Mouse (Mus musculus) embryonic facial prominence, embryonic 14.5 days (tissue): ENCODE results near the gene Ttc39b. TPM values are rescaled to one million over a fixed set of nuclear protein-coding genes. Genes with fewer than 3 reads are reported as not detected.

Source experiments
- ATAC-seq: fragments of 200-750 bp; cut with Nextera tagmentation; 2 replicates; pipeline ENCODE4 v1.8.0; 2017; ENCODE audit warnings: low read depth, moderate number of reproducible peaks, moderate TSS enrichment
- DNase-seq: peaks from one replicate; pipeline ENCODE4 v3.0.0-alpha.2; 2015; ENCODE audit warnings: low spot score
- H3K27ac ChIP-seq: fragments of 300-500 bp; sonication (generic); replicated peaks from 2 replicates; pipeline ENCODE4 v1.5.1; 2014; ENCODE audit warnings: low read depth, mild to moderate bottlenecking, low read length, moderate library complexity
- H3K27me3 ChIP-seq: fragments of 300-500 bp; sonication (generic); replicated peaks from 2 replicates; pipeline ENCODE4 v1.6.1; 2014; ENCODE audit warnings: low read length; ENCODE audit not compliant: control insufficient read depth, insufficient read depth
- H3K36me3 ChIP-seq: fragments of 300-500 bp; sonication (generic); 2 replicates; pipeline ENCODE4 v1.6.1; 2014; ENCODE audit warnings: low read length, mixed read lengths; ENCODE audit not compliant: control insufficient read depth, insufficient read depth
- H3K4me1 ChIP-seq: fragments of 300-500 bp; sonication (generic); 2 replicates; pipeline ENCODE4 v1.6.1; 2014; ENCODE audit warnings: antibody characterized with exemption, low read length; ENCODE audit not compliant: control insufficient read depth, insufficient read depth
- H3K4me2 ChIP-seq: fragments of 300-500 bp; sonication (generic); 2 replicates; pipeline ENCODE4 v1.6.1; 2014; ENCODE audit warnings: low read depth, mild to moderate bottlenecking, low read length, moderate library complexity, mixed read lengths
- H3K4me3 ChIP-seq: fragments of 300-500 bp; sonication (generic); 2 replicates; pipeline ENCODE4 v1.5.1; 2014; ENCODE audit warnings: low read depth, mild to moderate bottlenecking, low read length
- H3K9ac ChIP-seq: fragments of 300-500 bp; sonication (generic); 2 replicates; pipeline ENCODE4 v1.6.1; 2014; ENCODE audit warnings: low read depth, mild to moderate bottlenecking, low read length, moderate library complexity, mixed read lengths
- H3K9me3 ChIP-seq: fragments of 300-500 bp; sonication (generic); 2 replicates; pipeline ENCODE4 v1.6.1; 2016; ENCODE audit warnings: low read length; ENCODE audit not compliant: control insufficient read depth
- WGBS: fragments of 180-500 bp; shearing (Covaris S2); extraction: QIAGEN DNeasy Blood & Tissue Kit; methylation state at CpG from one replicate; pipeline ENCODE4 v1.1.7; 2014; 5-methylcytosine and 5-hydroxymethylcytosine counted together
- polyA plus RNA-seq: library from polyadenylated mRNA; unstranded; fragments of >200 nt; fragmentation: Nextera tagmentation; extraction: Ambion mirVana; gene quantifications from 2 replicates; pipeline ENCODE4 v1.2.1, GENCODE M21; 2014

Gene Ttc39b
- polyA plus RNA-seq, 1 experiment from 2014 or later = 5.5 TPM

DNA sequence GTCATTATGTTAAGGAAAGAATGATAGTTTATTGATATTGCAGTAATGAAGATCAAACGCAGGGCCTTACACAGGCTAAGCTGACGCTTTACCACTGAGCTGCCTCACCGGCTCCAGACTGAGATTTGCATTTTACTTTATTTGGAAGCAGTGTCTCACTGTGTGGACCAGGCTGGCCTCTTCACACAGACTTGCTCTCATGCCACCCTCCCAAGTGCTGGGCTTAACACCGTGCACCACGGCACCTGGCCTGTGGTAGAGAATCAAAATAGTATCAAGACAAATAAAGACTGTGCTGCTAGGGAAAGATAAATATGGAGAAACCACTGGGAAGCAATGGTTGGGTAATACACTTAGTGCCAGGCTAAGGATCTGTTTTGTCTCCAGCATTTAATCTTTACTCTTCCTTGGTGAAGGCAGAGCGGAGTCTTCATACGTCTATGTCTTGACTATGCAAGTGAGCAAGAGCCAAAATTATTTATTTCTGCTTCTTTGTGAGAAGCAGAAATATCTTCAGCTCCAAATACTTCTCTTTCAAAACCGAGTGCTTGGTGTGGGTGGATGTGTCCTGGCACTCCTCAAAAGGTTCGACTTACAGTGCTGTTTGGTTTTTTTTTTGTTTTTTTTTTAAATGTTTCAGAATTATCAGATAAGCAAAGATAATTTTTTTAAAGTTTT lies 19.2 kb upstream of the Ttc39b start:
- Histone ChIP-seq H3K9me3 (no peaks in the 10 kb centered on the region), H3K4me3 (no peak overlapping the region), H3K27ac (no peak overlapping the region), H3K27me3 (no peaks in the 10 kb centered on the region), H3K4me1 (0 out of 2 replicates have a peak, but pooled peaks cover 4% of the 10 kb centered on the region), H3K9ac (no peak overlapping the region), H3K4me2 (no peak overlapping the region), H3K36me3 (no peaks in the 10 kb centered on the region)
- ATAC-seq (no peak), DNase-seq (no peak)
- 73% methylated on average over 9 of the region's 9 CpGs for WGBS

DNA sequence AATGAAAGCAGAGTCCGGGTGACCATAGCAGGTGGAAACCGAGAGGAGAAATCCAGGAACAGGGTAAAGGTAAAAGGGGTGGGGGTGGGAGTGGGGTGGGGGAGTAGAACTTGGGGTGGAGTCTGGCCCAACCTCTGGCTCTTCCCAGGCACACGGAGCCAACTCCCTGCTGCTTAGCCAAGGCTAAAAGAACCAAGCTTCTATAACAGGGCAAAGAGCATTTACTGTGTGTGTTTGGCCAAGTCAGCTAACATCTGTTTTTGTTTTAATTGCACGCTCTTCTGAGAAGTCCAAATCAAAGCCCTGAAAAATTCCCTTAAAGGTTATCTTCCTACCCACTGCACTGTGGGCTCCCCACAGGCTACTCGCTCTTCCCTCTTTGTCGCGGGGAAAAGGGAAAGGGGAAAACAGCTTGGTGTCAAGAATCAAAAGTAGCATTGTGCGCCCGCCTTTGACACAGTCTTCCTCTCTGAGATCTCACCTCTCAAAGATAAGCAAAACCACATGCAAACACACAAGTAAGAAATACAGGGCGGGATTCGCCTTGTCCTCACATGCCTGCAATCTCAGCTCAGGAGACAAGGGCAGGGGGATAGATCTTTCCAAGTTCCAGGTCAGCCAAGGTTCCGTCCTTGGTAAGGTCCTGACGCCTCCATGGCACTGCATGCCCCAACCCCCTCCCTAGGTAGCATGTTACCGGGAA lies 18.4 kb upstream of the Ttc39b start:
- peak overlapping the region; percentile 25 for H3K4me2 ChIP-seq
- no peak overlapping the region for H3K4me3 ChIP-seq
- H3K9me3 ChIP-seq = no peaks in the 10 kb centered on the region
- no peaks in the 10 kb centered on the region for H3K27me3 ChIP-seq
- H3K27ac ChIP-seq = no peak overlapping the region
- ATAC-seq (peak; percentile 47; the same call in 1 of the 2 replicates), DNase-seq (peak; percentile 47)
- H3K9ac ChIP-seq = no peak overlapping the region
- no peaks in the 10 kb centered on the region for H3K36me3 ChIP-seq
- 0 out of 2 replicates have a peak, but pooled peaks cover 4% of the 10 kb centered on the region for H3K4me1 ChIP-seq
- WGBS = 29% methylated on average over 14 of the region's 14 CpGs

DNA sequence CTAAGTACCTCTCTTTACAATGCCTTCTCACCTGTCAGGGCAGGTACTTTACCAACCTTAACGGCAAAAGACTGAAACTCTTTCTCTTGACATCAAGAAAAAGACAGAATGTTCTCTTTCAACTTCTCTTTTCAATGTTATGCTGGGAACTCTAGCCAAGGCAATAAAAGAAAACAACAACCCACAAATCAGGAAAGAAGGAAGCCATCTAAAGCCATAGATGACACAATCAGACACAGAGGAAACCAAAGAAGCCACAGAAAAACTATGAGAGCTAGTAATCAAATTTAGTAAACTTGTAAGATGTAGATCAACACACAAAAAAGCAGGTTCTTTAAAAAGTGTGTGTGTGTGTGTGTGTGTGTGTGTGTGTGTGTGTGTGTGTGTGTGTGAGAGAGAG lies 15.3 kb upstream of the Ttc39b start:
- H3K27me3 ChIP-seq = no peaks in the 10 kb centered on the region
- no peak overlapping the region for H3K4me2 ChIP-seq
- no peak overlapping the region for H3K27ac ChIP-seq
- no peak overlapping the region for H3K4me3 ChIP-seq
- H3K9ac ChIP-seq = no peak overlapping the region
- WGBS = 79% methylated on average over 1 of the region's 1 CpGs
- no peaks in the 10 kb centered on the region for H3K36me3 ChIP-seq
- DNase-seq (no peak), ATAC-seq (no peak)
- no peaks in the 10 kb centered on the region for H3K9me3 ChIP-seq
- H3K4me1 ChIP-seq = 0 out of 2 replicates have a peak, but pooled peaks cover 4% of the 10 kb centered on the region

DNA sequence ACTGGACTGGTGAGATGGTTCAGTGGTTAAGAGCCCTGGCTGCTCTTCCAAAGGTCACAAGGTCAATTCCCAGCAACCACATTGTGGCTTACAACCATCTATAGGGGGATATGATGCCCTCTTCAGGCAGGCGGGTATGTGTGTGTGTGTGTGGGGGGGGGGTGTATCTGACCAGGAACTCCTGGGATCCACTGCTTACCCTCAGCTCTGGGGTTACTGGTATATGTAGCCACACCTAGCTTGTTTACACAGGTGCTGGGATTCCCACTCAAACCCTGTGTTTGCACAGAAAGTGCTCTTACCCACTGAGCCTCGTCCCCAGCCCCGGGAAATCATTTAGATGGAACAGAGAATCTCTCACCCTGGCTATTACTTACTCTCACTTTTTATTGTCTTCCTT lies 13.7 kb upstream of the Ttc39b start:
- Histone ChIP-seq H3K4me1 (no peaks in the 10 kb centered on the region), H3K27me3 (no peaks in the 10 kb centered on the region), H3K36me3 (no peaks in the 10 kb centered on the region), H3K27ac (no peak overlapping the region), H3K4me3 (no peak overlapping the region), H3K9me3 (no peaks in the 10 kb centered on the region), H3K9ac (no peak overlapping the region), H3K4me2 (no peak overlapping the region)
- no peak for DNase-seq
- no peak for ATAC-seq
- WGBS = 63% methylated on average over 3 of the region's 3 CpGs

DNA sequence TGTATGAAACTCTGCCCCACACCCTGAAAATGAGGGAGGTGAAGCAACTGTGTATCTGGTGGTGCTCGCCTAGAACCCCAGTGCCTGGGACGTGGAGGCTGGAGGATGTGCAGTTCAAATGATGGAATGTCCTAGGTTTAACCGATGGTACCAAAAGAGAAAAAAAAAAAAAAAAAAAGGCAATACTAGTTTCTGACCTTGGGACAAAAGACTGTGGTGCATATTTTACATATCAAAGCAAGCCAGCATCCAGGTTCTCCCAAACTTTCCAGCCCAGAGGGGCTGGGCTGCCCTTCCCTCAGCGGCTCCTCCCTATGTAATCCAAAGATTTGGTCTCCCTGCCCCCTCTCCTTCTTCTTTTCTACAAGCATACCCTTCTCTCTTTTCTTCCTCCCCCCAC lies 6.3 kb upstream of the Ttc39b start:
- no peaks in the 10 kb centered on the region for H3K4me1 ChIP-seq
- H3K36me3 ChIP-seq = no peaks in the 10 kb centered on the region
- 86% methylated on average over 4 of the region's 4 CpGs for WGBS
- H3K9ac ChIP-seq = no peak overlapping the region
- H3K9me3 ChIP-seq = no peaks in the 10 kb centered on the region
- H3K4me2 ChIP-seq = no peak overlapping the region
- H3K4me3 ChIP-seq = no peak overlapping the region
- no peak for ATAC-seq
- DNase-seq = no peak
- no peak overlapping the region for H3K27ac ChIP-seq
- H3K27me3 ChIP-seq = no peaks in the 10 kb centered on the region

DNA sequence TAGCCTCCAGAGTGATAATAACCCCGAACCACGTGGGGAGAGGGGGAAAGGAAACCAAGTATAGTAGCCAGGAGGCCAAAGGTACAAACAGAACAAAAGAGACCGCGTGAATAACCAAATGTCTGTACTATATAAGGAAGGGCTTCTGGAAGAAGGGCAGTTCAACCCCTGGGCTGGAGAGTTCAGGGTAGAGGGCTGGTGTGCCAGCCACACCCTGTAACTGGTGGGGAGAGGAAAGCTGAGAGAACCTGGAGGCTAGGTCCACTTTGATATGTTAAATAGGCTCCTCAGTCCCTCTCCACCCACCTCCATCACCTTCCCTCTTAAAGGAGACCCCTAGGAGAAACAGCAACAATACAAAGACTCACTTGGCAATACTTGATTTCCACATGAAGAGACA lies 5.6 kb upstream of the Ttc39b start:
- ATAC-seq (no peak), DNase-seq (no peak)
- Histone ChIP-seq H3K9ac (no peak overlapping the region), H3K4me2 (no peak overlapping the region), H3K4me3 (no peak overlapping the region), H3K36me3 (no peaks in the 10 kb centered on the region), H3K27ac (no peak overlapping the region), H3K27me3 (0 out of 2 replicates have a peak, but pooled peaks cover 3% of the 10 kb centered on the region), H3K4me1 (no peaks in the 10 kb centered on the region), H3K9me3 (no peaks in the 10 kb centered on the region)
- 50% methylated on average over 4 of the region's 4 CpGs for WGBS

DNA sequence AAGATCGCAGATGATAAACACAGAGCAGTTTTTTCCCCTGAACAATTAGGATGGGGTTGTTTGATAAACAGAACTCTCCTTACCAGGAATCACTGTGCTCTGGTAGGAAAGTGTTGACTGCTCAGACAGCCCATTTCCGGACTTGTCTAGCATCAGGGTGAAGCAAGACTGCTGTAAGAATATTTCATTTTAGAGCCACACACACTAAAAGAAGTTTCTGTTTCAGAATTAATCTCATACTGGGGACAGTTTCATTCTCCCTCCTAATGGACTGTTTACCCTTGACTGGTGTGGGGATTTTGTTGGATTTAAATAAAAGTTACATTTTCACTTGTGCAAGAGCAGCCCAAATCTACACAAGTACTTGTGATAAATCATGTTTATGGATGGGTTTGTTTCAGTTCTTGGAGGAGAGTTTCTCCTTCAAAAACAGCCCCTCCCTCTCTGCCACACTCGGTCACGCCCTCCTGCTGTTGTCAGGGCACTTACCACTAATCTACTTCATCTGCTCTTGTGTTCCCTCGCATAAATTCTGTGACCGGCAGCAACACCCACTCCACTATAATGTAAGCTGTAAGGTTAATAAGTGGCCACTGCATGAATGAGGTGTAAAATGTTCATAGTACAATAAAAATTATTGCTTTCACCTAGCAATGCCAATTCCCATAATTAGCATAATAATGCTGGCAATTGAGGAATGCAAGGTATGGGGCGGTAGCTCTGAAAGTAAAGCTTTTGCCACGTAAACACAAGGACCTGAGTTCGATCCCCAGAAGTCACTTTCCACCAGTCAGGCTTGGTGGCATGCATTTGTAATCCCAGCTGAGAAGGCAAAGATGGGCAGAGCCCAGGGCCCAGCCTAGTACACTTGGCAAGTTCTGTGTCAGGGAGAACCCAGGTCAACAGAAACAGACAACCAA lies 4.2 kb upstream of the Ttc39b start:
- Histone ChIP-seq H3K9ac (no peak overlapping the region), H3K27ac (no peak overlapping the region), H3K36me3 (no peaks in the 10 kb centered on the region), H3K27me3 (0 out of 2 replicates have a peak, but pooled peaks cover 3% of the 10 kb centered on the region), H3K4me1 (no peaks in the 10 kb centered on the region), H3K9me3 (no peaks in the 10 kb centered on the region), H3K4me2 (no peak overlapping the region), H3K4me3 (no peak overlapping the region)
- 46% methylated on average over 9 of the region's 9 CpGs for WGBS
- DNase-seq (no peak), ATAC-seq (no peak)

DNA sequence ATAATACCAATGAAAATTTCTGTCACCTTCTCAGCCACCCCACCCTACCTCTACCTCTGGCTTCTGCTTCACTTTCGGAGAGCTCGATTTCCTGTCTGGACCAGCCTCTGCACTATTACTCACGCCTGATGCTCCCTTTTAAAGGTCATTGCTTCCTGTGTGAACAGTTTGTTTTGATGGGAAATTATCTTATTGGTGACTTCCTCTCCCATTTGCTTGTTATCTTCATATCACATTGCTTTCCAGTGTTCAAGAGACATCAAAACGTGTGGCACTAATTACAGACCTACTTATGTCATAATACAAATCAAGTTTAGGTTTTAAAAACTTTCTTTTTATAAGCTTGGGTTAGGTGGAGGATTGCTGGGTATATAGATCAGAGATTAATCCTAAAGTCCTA lies 3.5 kb upstream of the Ttc39b start:
- H3K4me2 ChIP-seq = no peak overlapping the region
- DNase-seq (no peak), ATAC-seq (no peak)
- 53% methylated on average over 4 of the region's 4 CpGs for WGBS
- H3K36me3 ChIP-seq = no peaks in the 10 kb centered on the region
- H3K4me1 ChIP-seq = no peaks in the 10 kb centered on the region
- H3K4me3 ChIP-seq = no peak overlapping the region
- no peak overlapping the region for H3K27ac ChIP-seq
- H3K27me3 ChIP-seq = 0 out of 2 replicates have a peak, but pooled peaks cover 3% of the 10 kb centered on the region
- no peak overlapping the region for H3K9ac ChIP-seq
- no peaks in the 10 kb centered on the region for H3K9me3 ChIP-seq
